Mouse (Mus musculus) gastrocnemius, postnatal 10 days (tissue): ENCODE measurements around the gene Trpv1. TPM values are rescaled to one million over a fixed set of nuclear protein-coding genes. Genes with fewer than 3 reads are reported as not detected.
A peak's percentile ranks its signal among the peaks of the same experiment; 100 is the strongest.

Source experiments
- DNase-seq: peaks from one replicate; pipeline ENCODE4 v3.0.0; 2021; ENCODE audit warnings: mixed read lengths
- long read RNA-seq, 2 experiments: library from polyadenylated mRNA; stranded (forward); transcript quantifications; one replicate each; pipeline ENCODE4 v2.0.0; 2021
- total RNA-seq, 2 experiments: library from RNA; stranded (reverse); gene quantifications; 2 replicates each; pipeline ENCODE4 v1.2.3; 2021

Trpv1 gene
- under 1 TPM in 1 of 2 experiments, not detected in 1; 0.16 TPM for total RNA-seq
- long read RNA-seq, experiment 1, result 0 reads
- long read RNA-seq, experiment 2, result 0 reads

DNA sequence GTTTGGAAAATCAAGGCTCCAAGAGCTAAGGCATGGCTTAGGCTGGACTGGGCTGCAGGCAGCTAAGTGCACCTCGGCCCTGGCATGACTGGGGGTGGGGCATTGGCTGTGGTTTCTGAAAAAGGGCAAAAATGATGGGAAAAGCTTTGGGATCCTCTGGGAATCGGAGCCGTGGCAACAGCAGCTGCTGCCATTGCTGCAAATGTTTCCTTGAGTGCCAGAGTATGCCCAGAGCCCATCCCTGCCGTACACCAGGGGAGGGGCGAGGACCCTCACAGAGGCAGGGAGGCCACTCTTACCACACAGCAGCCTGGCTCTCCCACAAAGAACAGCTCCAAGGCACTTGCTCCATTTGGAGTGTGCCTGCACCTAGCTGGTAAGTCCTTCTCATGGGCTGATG lies at the start of gene Trpv1:
Gene Trpv1, plus strand, starts transcription at position 301 of the 400 bp plus-strand sequence.
- no peak for DNase-seq

- no peak for DNase-seq
Observed at GRCm38 (mm10) chr11:73185872-73186615, 48.0 kb upstream of the Trpv1 start.

DNA sequence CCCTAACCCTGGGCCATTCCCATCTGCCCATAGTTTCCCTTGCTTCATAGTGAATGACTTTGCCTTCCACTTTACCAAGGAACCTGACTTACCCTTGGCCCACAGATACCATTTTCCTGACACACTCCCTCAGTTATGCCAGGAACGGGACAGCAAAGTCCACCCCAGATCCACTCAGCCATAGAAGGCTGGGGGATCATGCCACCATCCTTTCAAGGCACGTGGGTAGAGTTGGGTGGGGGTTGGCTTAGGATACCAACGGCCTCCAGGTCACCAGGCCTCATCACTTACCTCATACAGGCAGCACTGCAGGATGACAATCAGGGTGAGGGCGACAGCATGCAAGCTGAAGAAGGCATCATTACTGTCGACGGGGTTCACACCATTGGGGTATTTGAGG lies 46.9 kb upstream of the Trpv1 start:
- DNase-seq, result no peak

DNA sequence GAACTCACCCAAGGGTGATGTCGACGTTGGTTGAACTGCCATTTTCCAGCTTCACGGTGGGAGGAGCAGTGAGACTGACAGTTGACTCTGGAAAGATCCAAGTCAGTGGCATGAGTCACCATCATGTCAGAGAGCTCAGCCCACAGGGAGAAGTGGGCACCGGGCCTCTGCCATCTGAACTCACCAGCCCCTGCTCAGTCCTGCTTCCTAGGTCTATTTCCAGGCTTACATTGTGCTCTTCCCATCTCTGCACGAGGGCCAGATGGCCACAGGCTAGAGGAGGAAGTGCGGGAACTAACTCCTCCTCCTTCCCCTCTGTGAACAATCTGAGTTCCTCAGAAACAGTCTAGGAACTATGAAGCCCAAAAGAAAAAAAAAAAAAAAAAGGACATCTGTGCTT lies 41.0 kb upstream of the Trpv1 start:
- no peak for DNase-seq

GRCm38 (mm10) chr11:73194444-73194843 lies 39.6 kb upstream of the Trpv1 start:
- DNase-seq, result no peak

DNA sequence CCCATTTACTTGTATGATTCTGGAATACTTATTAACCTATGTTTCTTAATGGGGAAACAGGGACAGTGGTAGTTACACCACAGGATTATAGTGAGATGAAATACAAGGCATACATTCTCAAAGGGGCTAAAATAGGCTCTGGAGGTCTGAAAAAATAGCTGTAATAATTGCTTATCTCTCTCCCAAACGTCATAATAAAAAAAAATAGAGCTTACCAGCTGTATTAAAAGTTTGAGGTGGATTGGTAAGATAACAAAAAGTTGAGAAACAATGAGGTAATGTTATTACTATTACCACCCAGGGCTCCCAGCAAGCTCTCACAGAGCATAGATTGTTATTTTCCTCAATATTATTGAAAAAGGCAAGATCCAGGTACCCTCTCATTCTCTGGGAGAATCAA lies 35.9 kb upstream of the Trpv1 start:
- DNase-seq, result no peak

- DNase-seq, result peak; percentile 63
Observed at GRCm38 (mm10) chr11:73198603-73199229, 35.4 kb upstream of the Trpv1 start, which contains the start of gene Ctns. TSS of gene Ctns (minus strand) at chr11:73199042.

GRCm38 (mm10) chr11:73199230-73199712 lies 34.8 kb upstream of the Trpv1 start, which contains the start of gene Shpk:
TSS of gene Shpk (plus strand) at chr11:73199460.
- DNase-seq, result peak; percentile 88

- no peak for DNase-seq
Observed at GRCm38 (mm10) chr11:73199879-73200278, 34.2 kb upstream of the Trpv1 start.

DNA sequence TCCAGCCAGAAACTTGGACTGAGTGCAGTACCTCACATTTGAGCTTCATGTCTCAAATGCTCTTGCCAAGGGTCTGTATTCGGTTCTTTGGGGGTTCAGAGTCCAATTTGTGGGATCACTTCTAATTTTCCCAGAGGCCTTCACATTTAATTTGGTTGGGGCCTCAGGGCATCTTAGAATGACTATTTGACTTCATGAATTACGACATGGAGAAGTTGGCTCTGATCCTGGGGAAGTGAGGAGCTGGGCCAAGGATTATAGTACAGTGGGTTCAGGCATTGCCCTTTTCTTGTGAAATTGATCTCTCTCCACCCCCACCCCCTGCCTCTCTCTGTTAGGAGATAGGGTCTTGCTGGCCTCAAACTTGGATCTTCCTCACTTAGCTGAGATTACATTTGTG lies 33.1 kb upstream of the Trpv1 start:
- DNase-seq, result no peak

DNA sequence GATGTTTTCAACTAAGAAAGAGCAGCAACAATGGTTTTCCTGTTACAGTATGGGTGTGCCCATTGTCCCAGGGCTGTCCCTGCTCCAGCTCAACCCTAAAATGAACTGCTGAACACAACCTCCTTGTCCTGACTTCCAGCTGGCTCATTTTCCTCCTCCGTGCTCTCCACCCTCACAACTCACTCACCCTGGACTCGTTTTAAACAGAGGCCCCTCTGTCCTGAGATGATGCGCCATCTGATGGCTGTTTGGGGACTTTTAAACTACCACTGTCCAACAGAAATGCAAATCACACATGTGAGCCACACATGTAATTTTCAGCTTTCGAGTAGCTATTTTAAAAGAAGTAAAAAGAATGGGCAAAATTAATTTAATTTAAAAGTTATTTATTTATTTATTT lies 32.5 kb upstream of the Trpv1 start:
- no peak for DNase-seq

DNA sequence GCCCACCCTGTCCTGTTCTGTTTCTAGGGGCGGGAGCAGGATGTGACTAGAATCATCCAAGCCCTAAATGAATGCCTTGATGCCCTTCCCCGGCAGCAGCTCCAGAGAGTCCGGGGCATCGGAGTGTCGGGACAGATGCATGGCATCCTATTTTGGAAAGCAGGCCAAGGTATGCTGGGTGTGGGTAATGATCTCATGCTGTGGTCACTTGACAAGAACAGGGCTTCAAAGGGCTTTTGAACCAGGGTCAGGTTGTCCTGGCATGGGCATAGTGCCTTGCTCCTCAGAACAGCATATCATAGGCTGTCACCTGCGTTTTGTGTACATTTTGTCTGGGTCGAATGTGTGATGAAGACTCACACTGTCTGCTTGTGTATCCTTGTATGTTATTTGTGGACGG lies 30.2 kb upstream of the Trpv1 start:
- DNase-seq, result no peak

- no peak for DNase-seq
Observed at GRCm38 (mm10) chr11:73205194-73205593, 28.9 kb upstream of the Trpv1 start.

- no peak for DNase-seq
Observed at GRCm38 (mm10) chr11:73207621-73208020, 26.5 kb upstream of the Trpv1 start.

DNA sequence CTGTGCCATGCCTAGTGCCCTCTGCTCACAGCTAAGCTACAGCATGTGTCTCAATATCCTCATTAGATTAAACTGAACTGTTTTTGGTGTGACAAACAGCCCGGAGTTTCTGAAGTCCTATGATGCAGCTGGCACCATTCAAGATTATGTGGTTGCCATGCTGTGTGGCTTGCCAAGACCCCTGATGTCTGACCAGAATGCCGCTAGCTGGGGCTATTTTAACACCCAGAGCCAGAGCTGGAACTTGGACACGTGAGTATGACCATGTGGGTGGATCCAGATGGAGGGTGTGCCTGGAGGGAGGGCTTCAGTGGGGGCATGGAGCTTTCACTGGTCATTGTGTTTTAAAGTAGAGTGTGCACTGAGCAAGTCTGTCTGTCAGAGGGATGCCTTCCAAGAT lies 20.1 kb upstream of the Trpv1 start:
- DNase-seq, result no peak

DNA sequence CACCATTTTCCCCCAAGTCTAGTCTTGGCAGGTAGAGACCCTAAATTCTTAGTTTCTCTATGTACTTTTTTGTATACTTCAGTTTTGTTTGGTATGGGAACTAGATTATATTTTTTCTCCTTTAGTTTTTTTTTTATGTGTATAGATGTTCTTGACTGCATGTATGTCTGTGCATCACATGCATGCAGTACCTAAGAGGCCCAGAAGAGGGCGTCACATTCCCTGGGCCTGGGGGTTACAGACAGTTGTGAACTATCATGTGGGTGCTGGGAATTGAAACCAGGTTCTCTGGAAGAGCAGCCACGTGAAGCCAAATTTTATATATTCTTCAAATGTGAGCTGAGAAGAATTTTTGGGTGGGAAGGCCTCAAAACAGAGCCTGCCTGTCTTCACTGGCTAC lies 14.4 kb upstream of the Trpv1 start:
- DNase-seq, result no peak

DNA sequence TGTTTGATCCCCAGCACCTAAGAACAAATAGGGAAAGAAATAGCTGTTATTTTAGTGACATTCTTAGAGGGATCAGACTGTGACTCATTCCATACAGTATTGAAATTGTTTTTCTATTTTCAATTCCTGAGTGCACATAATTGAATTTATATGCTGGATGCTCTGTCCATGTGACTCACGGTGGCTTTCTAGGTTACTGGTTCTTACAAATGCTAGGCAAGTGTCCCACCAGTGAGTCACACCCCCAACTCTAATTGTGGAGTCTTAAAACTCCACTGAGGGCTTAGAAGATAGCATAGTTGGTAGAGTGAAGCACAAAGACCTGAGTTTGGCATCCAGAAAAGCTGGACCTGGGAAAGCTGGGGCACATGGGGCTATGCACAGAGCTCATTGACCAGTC lies 13.4 kb upstream of the Trpv1 start:
- no peak for DNase-seq

DNA sequence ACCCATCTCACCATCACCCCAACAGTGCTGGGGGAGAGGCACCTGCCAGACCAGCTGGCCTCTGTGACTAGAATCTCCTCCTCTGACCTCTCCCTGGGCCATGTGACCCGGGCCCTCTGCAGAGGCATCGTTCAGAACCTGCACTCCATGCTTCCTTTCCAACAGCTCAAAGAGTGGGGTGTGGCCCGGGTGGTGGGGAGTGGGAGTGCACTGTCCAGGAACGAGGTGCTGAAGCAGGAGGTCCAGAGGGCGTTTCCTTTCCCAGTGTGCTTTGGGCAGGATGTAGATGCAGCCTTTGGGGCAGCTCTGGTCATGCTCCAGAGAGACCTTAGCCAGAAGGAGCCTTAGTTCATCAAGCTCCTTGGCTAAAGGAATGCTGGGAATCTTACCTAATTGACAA lies 11.2 kb upstream of the Trpv1 start:
- DNase-seq, result no peak

- DNase-seq, result no peak
Observed at GRCm38 (mm10) chr11:73223966-73224365, 10.1 kb upstream of the Trpv1 start.

DNA sequence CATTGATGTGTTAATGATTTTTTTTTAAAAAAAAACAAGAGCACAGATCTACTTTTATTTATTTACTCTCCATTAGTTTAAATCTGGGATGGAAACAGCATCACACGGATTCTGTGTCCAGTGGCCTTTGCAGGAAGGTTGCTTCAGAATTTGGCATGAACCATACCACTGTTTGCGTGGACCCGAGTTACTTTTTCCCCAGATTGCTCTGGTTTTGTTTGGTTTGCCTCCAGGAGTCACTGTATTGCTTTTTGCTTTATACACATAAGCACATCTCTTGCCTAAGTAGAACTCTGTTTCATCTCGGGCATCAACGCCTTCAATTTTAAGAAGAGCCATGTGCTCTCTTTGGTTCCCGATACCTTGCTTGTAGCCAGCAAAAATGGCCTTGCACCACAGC lies 8.2 kb upstream of the Trpv1 start:
- DNase-seq, result no peak

DNA sequence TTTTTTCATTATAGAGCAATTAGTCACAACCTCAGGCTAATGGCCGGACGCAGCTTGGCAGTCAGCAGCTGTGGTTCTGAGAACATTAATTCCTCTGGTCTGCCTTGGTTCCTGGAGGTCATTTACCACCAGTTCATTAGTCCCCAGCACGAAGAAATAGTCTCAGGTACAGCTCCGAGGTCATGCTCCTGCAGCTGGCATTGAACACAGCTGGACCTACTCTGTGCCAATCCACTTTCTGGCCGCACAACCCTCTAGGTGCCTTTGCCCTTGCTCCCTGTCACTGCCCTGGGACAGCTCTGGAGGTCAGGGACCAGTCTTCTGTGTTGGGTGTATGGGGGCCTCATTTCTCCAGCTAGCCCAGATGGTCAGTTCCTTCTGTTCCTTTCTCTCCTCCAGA lies 5.2 kb upstream of the Trpv1 start:
- DNase-seq, result no peak

DNA sequence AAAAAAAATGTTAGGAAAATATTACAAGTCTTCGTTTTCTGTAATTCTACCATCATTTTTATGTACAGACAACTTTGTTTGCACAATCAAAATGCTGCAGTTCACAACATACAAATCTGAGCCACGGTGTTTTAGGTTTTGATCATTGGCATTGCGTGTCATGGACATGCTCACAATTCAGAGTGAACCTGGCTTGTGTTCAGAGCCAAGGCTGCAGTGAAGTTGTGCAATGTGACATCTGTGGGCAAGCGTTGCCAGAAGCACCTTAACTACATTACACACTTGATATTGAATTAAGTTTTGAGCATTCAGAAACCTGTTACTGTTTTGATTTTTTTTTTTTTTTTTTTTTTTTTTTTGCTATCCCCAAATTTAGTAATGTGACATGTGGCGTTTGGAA lies 4.0 kb upstream of the Trpv1 start:
- DNase-seq, result no peak

GRCm38 (mm10) chr11:73232513-73232912 lies 1.6 kb upstream of the Trpv1 start:
- DNase-seq, result no peak
